Mouse (Mus musculus): ENCODE results near the gene Bach1.
A peak's percentile ranks its signal among the peaks of the same experiment; 100 is the strongest.

The Bach1 gene

GRCm38 (mm10) chr16:87720851-87721409, 22.2 kb downstream of the Bach1 start:
- Histone ChIP-seq H3K9me3 (ENCODE audit: low read length) (no peaks in the 10 kb centered on the region), H3K4me3 (replicated peaks; ENCODE audit: low read length) (peak overlapping the region; percentile 21), H3K4me1 (replicated peaks; ENCODE audit: low read depth, low read length) (peaks cover 54% of the 10 kb centered on the region), H3K36me3 (ENCODE audit: insufficient read depth, low read length) (peaks cover 50% of the 10 kb centered on the region), H3K27me3 (ENCODE audit: insufficient read depth, low read length) (no peaks in the 10 kb centered on the region)
- TF ChIP-seq POU5F1 (IDR thresholded peaks at IDR 0.05; ENCODE audit: borderline replicate concordance, low read length), result no peak
- no peak for TF ChIP-seq CTCF (conservative IDR thresholded peaks at IDR 0.05; ENCODE audit: low read length)

GRCm38 (mm10) chr16:87722857-87723256, 24.1 kb downstream of the Bach1 start:
- no peaks in the 10 kb centered on the region for H3K9me3 ChIP-seq (ENCODE audit: low read length)
- TF ChIP-seq CTCF (conservative IDR thresholded peaks at IDR 0.05; ENCODE audit: low read length) (no peak), POU5F1 (IDR thresholded peaks at IDR 0.05; ENCODE audit: borderline replicate concordance, low read length) (no peak), NANOG (IDR thresholded peaks at IDR 0.05; ENCODE audit: borderline replicate concordance, low read length) (no peak)
- no peaks in the 10 kb centered on the region for H3K27me3 ChIP-seq (ENCODE audit: insufficient read depth, low read length)
- no peak overlapping the region for H3K4me3 ChIP-seq (replicated peaks; ENCODE audit: low read length)
- H3K4me1 ChIP-seq (replicated peaks; ENCODE audit: low read depth, low read length), result peaks cover 49% of the 10 kb centered on the region
- peaks cover 44% of the 10 kb centered on the region for H3K36me3 ChIP-seq (ENCODE audit: insufficient read depth, low read length)

GRCm38 (mm10) chr16:87723479-87723878, 24.7 kb downstream of the Bach1 start:
- peaks cover 44% of the 10 kb centered on the region for H3K36me3 ChIP-seq (ENCODE audit: insufficient read depth, low read length)
- peaks cover 53% of the 10 kb centered on the region for H3K4me1 ChIP-seq (replicated peaks; ENCODE audit: low read depth, low read length)
- TF ChIP-seq NANOG (IDR thresholded peaks at IDR 0.05; ENCODE audit: borderline replicate concordance, low read length), result no peak
- TF ChIP-seq POU5F1 (IDR thresholded peaks at IDR 0.05; ENCODE audit: borderline replicate concordance, low read length), result no peak
- no peak for TF ChIP-seq CTCF (conservative IDR thresholded peaks at IDR 0.05; ENCODE audit: low read length)
- H3K27me3 ChIP-seq (ENCODE audit: insufficient read depth, low read length), result no peaks in the 10 kb centered on the region
- H3K4me3 ChIP-seq (replicated peaks; ENCODE audit: low read length), result no peak overlapping the region
- no peaks in the 10 kb centered on the region for H3K9me3 ChIP-seq (ENCODE audit: low read length)

DNA sequence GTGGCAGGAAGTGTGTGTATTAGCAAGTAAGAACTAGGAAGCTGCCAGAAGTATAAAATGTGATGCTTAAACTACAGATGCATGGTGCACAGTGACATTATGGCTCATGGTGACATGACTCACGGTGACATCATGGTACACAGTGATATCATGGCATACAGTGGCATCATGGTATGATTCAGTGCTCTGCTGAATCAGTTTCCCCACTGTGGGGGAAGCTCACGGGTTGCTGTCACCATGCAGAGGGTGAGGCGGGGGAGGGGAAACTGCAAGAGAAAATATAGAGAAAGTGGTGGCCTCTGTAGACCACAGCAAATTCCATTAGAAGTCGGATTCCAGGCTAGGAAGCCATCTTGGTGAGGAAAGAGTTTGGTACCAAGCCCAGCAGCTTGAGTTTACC, 26.1 kb downstream of the Bach1 start:
- no peak overlapping the region for H3K4me3 ChIP-seq (replicated peaks; ENCODE audit: low read length)
- H3K4me1 ChIP-seq (replicated peaks; ENCODE audit: low read depth, low read length), result peaks cover 55% of the 10 kb centered on the region
- no peaks in the 10 kb centered on the region for H3K27me3 ChIP-seq (ENCODE audit: insufficient read depth, low read length)
- H3K36me3 ChIP-seq (ENCODE audit: insufficient read depth, low read length), result peaks cover 42% of the 10 kb centered on the region
- H3K9me3 ChIP-seq (ENCODE audit: low read length), result no peaks in the 10 kb centered on the region
- TF ChIP-seq CTCF (conservative IDR thresholded peaks at IDR 0.05; ENCODE audit: low read length), result no peak
- TF ChIP-seq POU5F1 (IDR thresholded peaks at IDR 0.05; ENCODE audit: borderline replicate concordance, low read length), result no peak
- no peak for TF ChIP-seq NANOG (IDR thresholded peaks at IDR 0.05; ENCODE audit: borderline replicate concordance, low read length)

DNA sequence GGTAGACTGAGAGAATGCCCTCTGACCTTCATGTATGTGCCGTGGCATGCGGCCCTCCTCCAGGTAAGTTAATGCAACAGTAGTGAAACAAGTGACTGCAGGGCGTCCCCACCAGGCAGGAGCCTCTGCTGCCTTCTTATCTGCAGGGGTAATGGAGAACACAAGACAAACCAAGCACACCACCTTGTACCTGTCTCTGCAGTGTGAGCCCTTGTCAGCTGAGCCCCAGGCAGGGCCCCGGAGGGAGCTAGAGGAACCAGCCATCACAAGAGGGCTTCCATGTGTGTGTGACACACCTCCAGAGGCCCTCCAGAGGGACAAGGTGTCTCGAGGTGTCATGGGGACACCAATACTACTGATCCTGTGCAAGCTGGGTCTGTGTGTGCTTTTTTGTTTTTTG, 26.5 kb downstream of the Bach1 start:
- H3K4me1 ChIP-seq (replicated peaks; ENCODE audit: low read depth, low read length), result peaks cover 53% of the 10 kb centered on the region
- no peaks in the 10 kb centered on the region for H3K9me3 ChIP-seq (ENCODE audit: low read length)
- TF ChIP-seq POU5F1 (IDR thresholded peaks at IDR 0.05; ENCODE audit: borderline replicate concordance, low read length), result no peak
- no peak for TF ChIP-seq CTCF (conservative IDR thresholded peaks at IDR 0.05; ENCODE audit: low read length)
- TF ChIP-seq NANOG (IDR thresholded peaks at IDR 0.05; ENCODE audit: borderline replicate concordance, low read length), result no peak
- peaks cover 42% of the 10 kb centered on the region for H3K36me3 ChIP-seq (ENCODE audit: insufficient read depth, low read length)
- no peak overlapping the region for H3K4me3 ChIP-seq (replicated peaks; ENCODE audit: low read length)
- H3K27me3 ChIP-seq (ENCODE audit: insufficient read depth, low read length), result no peaks in the 10 kb centered on the region

GRCm38 (mm10) chr16:87725963-87726362, 27.2 kb downstream of the Bach1 start:
- Histone ChIP-seq H3K4me3 (replicated peaks; ENCODE audit: low read length) (peak overlapping the region; percentile 51), H3K27me3 (ENCODE audit: insufficient read depth, low read length) (no peaks in the 10 kb centered on the region), H3K36me3 (ENCODE audit: insufficient read depth, low read length) (peaks cover 48% of the 10 kb centered on the region), H3K4me1 (replicated peaks; ENCODE audit: low read depth, low read length) (peaks cover 50% of the 10 kb centered on the region), H3K9me3 (ENCODE audit: low read length) (no peaks in the 10 kb centered on the region)
- no peak for TF ChIP-seq NANOG (IDR thresholded peaks at IDR 0.05; ENCODE audit: borderline replicate concordance, low read length)
- TF ChIP-seq POU5F1 (IDR thresholded peaks at IDR 0.05; ENCODE audit: borderline replicate concordance, low read length), result no peak

DNA sequence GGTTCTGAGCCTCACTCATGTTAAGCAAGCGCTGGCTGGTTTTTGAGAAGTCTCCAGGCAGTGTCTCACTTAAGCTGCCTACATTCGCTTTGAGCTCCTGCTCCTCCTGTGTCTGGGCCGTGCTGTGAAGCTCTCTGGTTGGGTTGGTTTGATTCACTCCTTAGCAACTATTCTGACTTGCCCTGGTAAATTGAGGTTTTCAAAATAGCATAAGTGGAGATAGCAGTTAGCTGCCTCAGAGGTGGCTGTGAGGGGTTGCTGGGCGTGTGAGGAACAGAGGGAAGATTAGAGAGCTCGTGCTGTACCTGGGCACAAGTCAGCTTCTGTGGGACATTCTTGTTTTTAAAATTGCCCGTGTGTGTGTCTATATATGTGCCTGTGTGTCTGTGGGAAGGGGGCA, 27.6 kb downstream of the Bach1 start:
- Histone ChIP-seq H3K27me3 (ENCODE audit: insufficient read depth, low read length) (no peaks in the 10 kb centered on the region), H3K36me3 (ENCODE audit: insufficient read depth, low read length) (peaks cover 51% of the 10 kb centered on the region)

GRCm38 (mm10) chr16:87727250-87727649, 28.5 kb downstream of the Bach1 start:
- Histone ChIP-seq H3K4me1 (replicated peaks; ENCODE audit: low read depth, low read length) (peaks cover 46% of the 10 kb centered on the region), H3K36me3 (ENCODE audit: insufficient read depth, low read length) (peaks cover 46% of the 10 kb centered on the region), H3K27me3 (ENCODE audit: insufficient read depth, low read length) (no peaks in the 10 kb centered on the region), H3K4me3 (replicated peaks; ENCODE audit: low read length) (no peak overlapping the region), H3K9me3 (ENCODE audit: low read length) (no peaks in the 10 kb centered on the region)
- no peak for TF ChIP-seq CTCF (conservative IDR thresholded peaks at IDR 0.05; ENCODE audit: low read length)
- TF ChIP-seq NANOG (IDR thresholded peaks at IDR 0.05; ENCODE audit: borderline replicate concordance, low read length), result no peak
- no peak for TF ChIP-seq POU5F1 (IDR thresholded peaks at IDR 0.05; ENCODE audit: borderline replicate concordance, low read length)

More for the DNA sequence above, 27.6 kb downstream of the Bach1 start:
- TF ChIP-seq POU5F1 (IDR thresholded peaks at IDR 0.05; ENCODE audit: borderline replicate concordance, low read length) (no peak), CTCF (conservative IDR thresholded peaks at IDR 0.05; ENCODE audit: low read length) (no peak), NANOG (IDR thresholded peaks at IDR 0.05; ENCODE audit: borderline replicate concordance, low read length) (no peak)
- Histone ChIP-seq H3K4me1 (replicated peaks; ENCODE audit: low read depth, low read length) (peaks cover 46% of the 10 kb centered on the region), H3K9me3 (ENCODE audit: low read length) (no peaks in the 10 kb centered on the region), H3K4me3 (replicated peaks; ENCODE audit: low read length) (peak overlapping the region; percentile 51; the same call in 1 of the 2 replicates)

GRCm38 (mm10) chr16:87727918-87728317, 29.2 kb downstream of the Bach1 start:
- no peaks in the 10 kb centered on the region for H3K9me3 ChIP-seq (ENCODE audit: low read length)
- TF ChIP-seq NANOG (IDR thresholded peaks at IDR 0.05; ENCODE audit: borderline replicate concordance, low read length), result no peak
- no peak for TF ChIP-seq CTCF (conservative IDR thresholded peaks at IDR 0.05; ENCODE audit: low read length)
- TF ChIP-seq POU5F1 (IDR thresholded peaks at IDR 0.05; ENCODE audit: borderline replicate concordance, low read length), result no peak
- peaks cover 40% of the 10 kb centered on the region for H3K36me3 ChIP-seq (ENCODE audit: insufficient read depth, low read length)
- H3K4me1 ChIP-seq (replicated peaks; ENCODE audit: low read depth, low read length), result peaks cover 45% of the 10 kb centered on the region
- H3K4me3 ChIP-seq (replicated peaks; ENCODE audit: low read length), result no peak overlapping the region
- no peaks in the 10 kb centered on the region for H3K27me3 ChIP-seq (ENCODE audit: insufficient read depth, low read length)

All from E14TG2a.4 (cell line).